Mouse (Mus musculus) intestine, postnatal 0 days (tissue): ENCODE measurements at regions not wholly inside any gene's neighbourhood (a gene's known extent, or its start where the extent isn't known, plus 50 kb on each side); places are given as distances from the start of the nearest gene placed in this dataset.

Source experiments
- ATAC-seq: fragments of 200-750 bp; cut with Nextera tagmentation; 2 replicates; pipeline ENCODE4 v1.8.0; 2017; ENCODE audit warnings: mild to moderate bottlenecking, moderate TSS enrichment, moderate library complexity
- H3K27ac ChIP-seq: fragments of 300-500 bp; sonication (generic); 2 replicates; pipeline ENCODE4 v1.5.1; 2014; ENCODE audit warnings: mild to moderate bottlenecking, low read depth, low read length, moderate library complexity
- H3K27me3 ChIP-seq: fragments of 300-500 bp; sonication (generic); replicated peaks from 2 replicates; pipeline ENCODE4 v1.6.1; 2014; ENCODE audit warnings: low read length, mixed read lengths; ENCODE audit not compliant: control insufficient read depth, insufficient read depth
- H3K36me3 ChIP-seq: fragments of 300-500 bp; sonication (generic); 2 replicates; pipeline ENCODE4 v1.6.1; 2014; ENCODE audit warnings: mild to moderate bottlenecking, moderate library complexity; ENCODE audit not compliant: control insufficient read depth, insufficient read depth
- H3K4me1 ChIP-seq: fragments of 300-500 bp; sonication (generic); replicated peaks from 2 replicates; pipeline ENCODE4 v1.6.1; 2014; ENCODE audit warnings: antibody characterized with exemption, low read length, mixed read lengths; ENCODE audit not compliant: control insufficient read depth, insufficient read depth
- H3K4me2 ChIP-seq: fragments of 300-500 bp; sonication (generic); replicated peaks from 2 replicates; pipeline ENCODE4 v1.6.1; 2014; ENCODE audit warnings: low read depth, mild to moderate bottlenecking, moderate library complexity
- H3K4me3 ChIP-seq: fragments of 300-500 bp; sonication (generic); 2 replicates; pipeline ENCODE4 v1.5.1; 2014; ENCODE audit warnings: low read depth, low read length
- H3K9ac ChIP-seq: fragments of 300-500 bp; sonication (generic); 2 replicates; pipeline ENCODE4 v1.6.1; 2014; ENCODE audit warnings: mild to moderate bottlenecking, low read depth, low read length
- H3K9me3 ChIP-seq: fragments of 300-500 bp; sonication (generic); 2 replicates; pipeline ENCODE4 v1.6.1; 2016; ENCODE audit warnings: mixed run types; ENCODE audit not compliant: control insufficient read depth
- CTCF ChIP-seq: sonication (generic); IDR thresholded peaks from 2 replicates; pipeline ENCODE4 v1.5.1; 2016; ENCODE audit warnings: low read depth, mild to moderate bottlenecking, control low read depth, antibody characterized with exemption, moderate library complexity
- WGBS: fragments of 180-500 bp; shearing (Covaris S2); extraction: QIAGEN DNeasy Blood & Tissue Kit; methylation state at CpG from one replicate; pipeline ENCODE4 v1.1.7; 2014; 5-methylcytosine and 5-hydroxymethylcytosine counted together

DNA sequence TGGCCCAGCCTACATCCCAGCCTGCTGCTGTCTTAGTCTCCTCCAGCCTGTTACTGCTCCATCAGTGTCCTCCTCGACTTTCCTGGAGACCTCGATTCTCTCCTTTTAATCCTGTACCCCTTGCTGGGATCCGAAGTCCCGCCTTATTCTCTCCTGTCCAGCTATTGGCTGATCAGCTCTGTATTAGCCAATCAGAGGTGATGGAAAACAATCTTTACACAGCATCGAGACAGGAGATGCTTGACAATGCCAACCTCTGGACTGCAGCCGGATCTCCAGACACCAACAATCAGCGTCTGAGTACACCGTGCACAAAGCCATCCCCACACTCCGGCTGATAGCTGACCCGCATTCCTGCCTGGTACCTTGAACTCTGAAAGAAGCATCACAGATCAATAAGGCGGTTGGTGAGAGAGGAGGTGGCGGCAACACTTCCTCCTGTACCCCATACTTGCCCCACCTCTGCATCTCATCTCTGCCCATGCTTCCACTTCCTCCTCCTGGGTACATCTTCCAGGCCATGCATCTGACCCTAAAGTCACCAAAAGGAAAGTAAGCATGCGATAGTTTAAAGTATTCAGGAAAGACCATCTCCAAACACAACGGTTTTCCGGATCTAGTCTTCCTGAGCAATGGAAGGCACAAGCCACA lies 316.4 kb downstream of the Zfp706 start:
- H3K4me3 ChIP-seq, result no peak overlapping the region
- no peak overlapping the region for H3K9ac ChIP-seq
- H3K36me3 ChIP-seq, result no peaks in the 10 kb centered on the region
- TF ChIP-seq CTCF, result no peak
- ATAC-seq, result no peak
- H3K27me3 ChIP-seq, result no peaks in the 10 kb centered on the region
- H3K4me1 ChIP-seq, result peaks cover 9% of the 10 kb centered on the region; the same call in 1 of the 2 replicates
- H3K27ac ChIP-seq, result no peak overlapping the region
- H3K9me3 ChIP-seq, result no peaks in the 10 kb centered on the region
- no peak overlapping the region for H3K4me2 ChIP-seq
- 49% methylated on average over 15 of the region's 15 CpGs for whole genome bisulfite sequencing

DNA sequence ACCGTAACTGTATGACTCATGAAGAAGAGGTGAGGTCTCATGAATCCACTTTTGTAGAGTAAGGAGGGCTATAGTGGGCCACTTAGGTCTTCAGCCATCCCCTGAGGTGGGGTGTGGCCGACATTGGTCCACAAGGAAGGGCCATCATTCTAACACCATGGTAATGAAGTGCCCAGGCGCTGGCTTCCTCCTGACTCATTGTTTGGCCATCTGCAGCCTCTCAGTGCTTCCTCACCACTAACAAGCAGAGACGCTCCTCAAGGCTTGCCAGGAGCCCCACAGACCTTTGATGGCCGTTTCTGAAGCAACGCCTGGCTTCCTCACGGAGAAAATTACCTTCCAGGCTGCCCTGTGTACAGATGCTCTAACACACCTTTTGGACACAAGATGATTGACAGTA lies 317.7 kb downstream of the Zfp706 start:
- Histone ChIP-seq H3K36me3 (no peaks in the 10 kb centered on the region), H3K4me2 (no peak overlapping the region), H3K4me1 (0 out of 2 replicates have a peak, but pooled peaks cover 6% of the 10 kb centered on the region), H3K27me3 (no peaks in the 10 kb centered on the region), H3K27ac (no peak overlapping the region), H3K9ac (no peak overlapping the region), H3K9me3 (no peaks in the 10 kb centered on the region), H3K4me3 (no peak overlapping the region)
- WGBS, result 80% methylated on average over 7 of the region's 7 CpGs
- no peak for TF ChIP-seq CTCF
- ATAC-seq, result no peak

DNA sequence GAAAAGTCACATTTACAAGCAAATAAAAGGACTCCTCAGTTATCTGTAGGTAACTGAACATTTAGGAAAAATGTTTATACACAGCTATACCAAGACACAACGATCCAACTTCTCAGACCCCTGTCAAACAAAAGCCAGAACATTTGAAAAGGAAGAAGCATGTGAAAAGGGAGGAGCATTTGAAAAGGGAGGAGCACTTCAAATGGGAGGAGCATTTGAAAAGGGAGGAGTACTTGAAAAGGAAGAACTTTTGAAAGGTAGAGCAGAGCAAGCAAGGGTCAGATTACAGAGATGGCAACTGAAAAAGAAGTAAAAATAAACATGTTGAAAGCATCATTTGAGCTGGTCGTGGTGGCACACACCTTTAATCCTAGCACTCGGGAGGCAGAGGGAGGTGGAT lies 318.3 kb downstream of the Zfp706 start:
- Histone ChIP-seq H3K27ac (no peak overlapping the region), H3K4me2 (no peak overlapping the region), H3K4me1 (0 out of 2 replicates have a peak, but pooled peaks cover 6% of the 10 kb centered on the region), H3K9ac (no peak overlapping the region), H3K36me3 (no peaks in the 10 kb centered on the region), H3K27me3 (no peaks in the 10 kb centered on the region), H3K4me3 (no peak overlapping the region), H3K9me3 (no peaks in the 10 kb centered on the region)
- 73% methylated on average over 3 of the region's 3 CpGs for WGBS
- ATAC-seq, result no peak
- no peak for TF ChIP-seq CTCF

DNA sequence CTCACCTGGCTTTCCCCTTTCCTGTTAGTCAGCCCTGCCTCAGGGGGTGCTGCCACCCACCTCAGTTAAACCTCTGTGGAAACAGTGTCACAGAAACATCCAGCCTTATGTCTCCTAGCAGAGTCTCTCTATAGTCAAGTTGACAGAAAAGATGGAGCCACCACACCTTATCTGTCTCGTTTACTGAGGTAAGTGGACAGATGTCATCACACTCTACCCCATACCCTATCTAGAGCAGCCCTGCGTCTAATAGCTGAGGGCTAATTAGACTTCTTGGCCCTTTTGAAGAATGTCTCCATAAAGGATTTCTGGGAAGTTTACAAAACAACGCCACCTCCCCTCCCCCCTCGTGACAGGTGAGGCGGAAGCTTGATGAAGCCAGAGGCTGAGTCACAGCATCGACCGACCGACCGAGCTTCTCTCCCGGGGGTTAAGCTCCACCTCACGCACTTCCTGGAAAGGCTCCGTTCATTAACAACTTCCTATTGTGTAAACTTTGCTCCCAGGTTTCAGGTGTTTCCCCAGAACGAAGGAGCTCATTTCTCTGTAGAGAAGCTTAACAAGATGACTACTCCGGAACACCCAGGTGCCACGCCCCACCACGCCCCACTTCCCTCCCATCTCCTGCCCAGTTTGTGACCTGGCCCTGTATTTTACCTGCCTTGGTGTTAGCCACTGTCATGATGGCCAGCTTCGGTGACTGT lies 319.4 kb downstream of the Zfp706 start:
- Histone ChIP-seq H3K27me3 (no peaks in the 10 kb centered on the region), H3K9me3 (no peaks in the 10 kb centered on the region), H3K4me3 (no peak overlapping the region), H3K9ac (no peak overlapping the region), H3K27ac (peak overlapping the region; percentile 73), H3K4me2 (peak overlapping the region; percentile 51), H3K36me3 (no peaks in the 10 kb centered on the region), H3K4me1 (0 out of 2 replicates have a peak, but pooled peaks cover 6% of the 10 kb centered on the region)
- TF ChIP-seq CTCF, result no peak
- 5% methylated on average over 17 of the region's 17 CpGs for WGBS
- peak; percentile 93 for ATAC-seq

DNA sequence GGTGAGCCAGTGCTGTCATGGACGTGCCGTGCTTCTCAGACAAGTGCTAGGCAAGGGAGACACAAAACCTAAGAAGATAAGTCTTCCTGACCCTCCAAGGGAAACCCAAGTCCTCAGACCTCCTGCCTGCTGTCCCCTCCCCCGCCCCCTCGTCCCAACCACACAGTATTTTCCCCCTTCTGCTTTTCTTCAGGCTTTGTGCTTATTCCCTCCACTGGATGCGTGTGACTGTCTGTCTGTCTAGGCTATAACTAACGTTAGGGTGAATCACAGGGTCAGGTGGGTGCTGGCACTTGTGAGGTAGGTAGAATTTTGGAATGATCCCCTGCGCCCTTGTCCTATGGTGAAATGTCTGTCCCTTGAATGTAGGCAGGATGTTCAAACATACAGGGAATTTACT lies 322.9 kb downstream of the Zfp706 start:
- no peak overlapping the region for H3K4me2 ChIP-seq
- WGBS, result 77% methylated on average over 7 of the region's 7 CpGs
- no peak for TF ChIP-seq CTCF

DNA sequence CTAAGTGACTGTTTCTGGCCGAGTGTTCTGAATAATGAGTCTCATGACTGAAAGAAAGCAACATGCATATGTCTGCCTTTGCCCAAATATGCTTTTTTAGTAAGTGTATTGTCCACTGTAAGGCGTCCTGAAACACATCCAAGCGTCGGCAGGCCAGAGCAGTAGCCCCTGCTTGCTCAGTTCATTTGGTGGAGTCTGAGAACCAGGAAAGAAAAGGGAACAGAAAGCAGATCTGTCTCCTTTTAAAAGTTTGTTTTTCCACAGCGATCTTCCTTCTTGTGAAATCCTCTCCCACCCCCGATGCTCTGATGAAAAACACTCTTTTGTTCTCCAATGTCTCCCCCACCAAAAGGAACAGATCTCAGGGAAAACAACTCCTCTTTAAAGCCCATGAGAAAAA lies 324.7 kb downstream of the Zfp706 start:
- TF ChIP-seq CTCF, result no peak
- H3K9me3 ChIP-seq, result no peaks in the 10 kb centered on the region
- H3K4me2 ChIP-seq, result no peak overlapping the region
- no peaks in the 10 kb centered on the region for H3K27me3 ChIP-seq
- no peak overlapping the region for H3K4me3 ChIP-seq
- H3K27ac ChIP-seq, result no peak overlapping the region
- ATAC-seq, result no peak
- no peaks in the 10 kb centered on the region for H3K36me3 ChIP-seq
- no peak overlapping the region for H3K9ac ChIP-seq
- 58% methylated on average over 6 of the region's 6 CpGs for WGBS
- H3K4me1 ChIP-seq, result 0 out of 2 replicates have a peak, but pooled peaks cover 2% of the 10 kb centered on the region

More for the DNA sequence above, 322.9 kb downstream of the Zfp706 start:
- ATAC-seq, result no peak
- no peaks in the 10 kb centered on the region for H3K9me3 ChIP-seq
- no peak overlapping the region for H3K27ac ChIP-seq
- 0 out of 2 replicates have a peak, but pooled peaks cover 6% of the 10 kb centered on the region for H3K4me1 ChIP-seq
- no peak overlapping the region for H3K4me3 ChIP-seq
- no peaks in the 10 kb centered on the region for H3K27me3 ChIP-seq
- no peak overlapping the region for H3K9ac ChIP-seq
- H3K36me3 ChIP-seq, result no peaks in the 10 kb centered on the region
